Mouse (Mus musculus): ENCODE data around the gene Retn. TPM values are rescaled to one million over a fixed set of nuclear protein-coding genes. Genes with fewer than 3 reads are reported as not detected.

The Retn gene
- polyA plus RNA-seq, 1 experiment from 2014 or later, result not detected

DNA sequence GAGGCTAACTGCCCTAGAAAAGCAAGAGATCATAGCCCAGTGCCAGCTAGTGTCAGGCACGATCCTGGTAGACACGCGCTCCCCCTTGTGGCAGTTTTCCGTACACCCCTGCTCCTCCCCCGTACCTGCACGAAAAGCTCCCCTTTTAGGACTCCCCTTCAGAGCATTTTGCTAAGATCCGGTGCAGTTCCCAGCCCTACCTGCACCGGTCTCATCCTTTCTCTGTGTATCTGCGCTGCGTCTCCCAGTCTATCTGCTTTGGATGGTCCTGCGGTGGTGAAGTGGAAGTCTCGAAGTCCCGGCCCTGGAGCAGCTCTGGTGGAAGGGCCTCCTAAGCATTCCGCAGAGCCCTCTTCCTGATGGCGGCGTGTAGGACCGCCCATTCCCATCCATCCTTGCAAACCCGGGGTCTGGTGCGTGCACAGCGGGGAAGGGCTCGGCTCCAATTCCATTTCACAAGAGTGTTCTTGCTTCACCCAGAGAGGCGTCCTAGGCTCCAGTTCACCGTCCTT, 16.5 kb downstream of the Retn start, which contains the start of gene Fcor:
Gene Fcor, minus strand, starts transcription at position 383 of the 512 bp plus-strand sequence.
- no peaks in the 10 kb centered on the region for H3K36me3 ChIP-seq (ENCODE audit: control insufficient read depth, insufficient read depth, low read length)
- no peaks in the 10 kb centered on the region for H3K9me3 ChIP-seq (ENCODE audit: control insufficient read depth, low read depth, low read length)
- peak; percentile 76 for ATAC-seq (ENCODE audit: insufficient number of reproducible peaks, insufficient read depth, low FRiP score, low read depth)
- H3K4me2 ChIP-seq (replicated peaks; ENCODE audit: low read depth, low read length), result peak within 1 kb of the TSS; percentile 71
- no peaks in the 10 kb centered on the region for H3K27me3 ChIP-seq (ENCODE audit: control insufficient read depth, insufficient read depth, low read length)
- peak within 1 kb of the TSS; percentile 64; the same call in 1 of the 2 replicates for H3K27ac ChIP-seq (ENCODE audit: low read length)
- peak within 1 kb of the TSS; percentile 45 for H3K4me3 ChIP-seq (ENCODE audit: low read depth, low read length)
- WGBS, result under 1% methylated on average over 23 of the region's 23 CpGs
- no peaks in the 10 kb centered on the region for H3K4me1 ChIP-seq (ENCODE audit: control insufficient read depth, insufficient read depth, low read length)
- H3K9ac ChIP-seq (replicated peaks; ENCODE audit: low read depth, low read length), result peak within 1 kb of the TSS; percentile 36; the same call in 1 of the 2 replicates

DNA sequence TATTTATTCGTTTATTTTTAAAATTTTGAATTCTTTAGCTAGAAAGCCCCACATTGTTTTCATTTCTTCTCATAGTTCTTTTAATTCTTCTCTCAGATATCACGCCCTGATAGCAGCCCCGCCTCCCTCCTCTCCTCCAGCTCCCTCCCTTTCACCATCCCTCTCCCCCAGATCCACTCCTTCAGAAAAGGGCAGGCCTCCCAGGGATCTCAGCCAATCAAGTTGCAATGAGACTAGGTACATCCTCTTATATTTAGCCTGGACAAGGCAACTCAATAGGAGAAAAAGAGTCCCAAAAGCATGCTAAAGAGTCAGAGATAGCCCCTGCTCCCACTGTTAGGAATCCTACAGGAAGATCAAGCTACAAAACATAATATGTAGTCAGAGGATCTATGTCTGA, 19.1 kb downstream of the Retn start:
- H3K36me3 ChIP-seq (ENCODE audit: control insufficient read depth, insufficient read depth, low read length), result peaks cover 10% of the 10 kb centered on the region
- no peaks in the 10 kb centered on the region for H3K9me3 ChIP-seq (ENCODE audit: control insufficient read depth, low read depth, low read length)
- no peak overlapping the region for H3K4me2 ChIP-seq (replicated peaks; ENCODE audit: low read depth, low read length)
- 41% methylated on average over 3 of the region's 3 CpGs for WGBS
- H3K9ac ChIP-seq (replicated peaks; ENCODE audit: low read depth, low read length), result no peak overlapping the region
- H3K27ac ChIP-seq (ENCODE audit: low read length), result no peak overlapping the region
- H3K4me3 ChIP-seq (ENCODE audit: low read depth, low read length), result no peak overlapping the region
- H3K27me3 ChIP-seq (ENCODE audit: control insufficient read depth, insufficient read depth, low read length), result no peaks in the 10 kb centered on the region
- H3K4me1 ChIP-seq (ENCODE audit: control insufficient read depth, insufficient read depth, low read length), result peaks cover 3% of the 10 kb centered on the region; the same call in 1 of the 2 replicates
- ATAC-seq (ENCODE audit: insufficient number of reproducible peaks, insufficient read depth, low FRiP score, low read depth), result no peak

DNA sequence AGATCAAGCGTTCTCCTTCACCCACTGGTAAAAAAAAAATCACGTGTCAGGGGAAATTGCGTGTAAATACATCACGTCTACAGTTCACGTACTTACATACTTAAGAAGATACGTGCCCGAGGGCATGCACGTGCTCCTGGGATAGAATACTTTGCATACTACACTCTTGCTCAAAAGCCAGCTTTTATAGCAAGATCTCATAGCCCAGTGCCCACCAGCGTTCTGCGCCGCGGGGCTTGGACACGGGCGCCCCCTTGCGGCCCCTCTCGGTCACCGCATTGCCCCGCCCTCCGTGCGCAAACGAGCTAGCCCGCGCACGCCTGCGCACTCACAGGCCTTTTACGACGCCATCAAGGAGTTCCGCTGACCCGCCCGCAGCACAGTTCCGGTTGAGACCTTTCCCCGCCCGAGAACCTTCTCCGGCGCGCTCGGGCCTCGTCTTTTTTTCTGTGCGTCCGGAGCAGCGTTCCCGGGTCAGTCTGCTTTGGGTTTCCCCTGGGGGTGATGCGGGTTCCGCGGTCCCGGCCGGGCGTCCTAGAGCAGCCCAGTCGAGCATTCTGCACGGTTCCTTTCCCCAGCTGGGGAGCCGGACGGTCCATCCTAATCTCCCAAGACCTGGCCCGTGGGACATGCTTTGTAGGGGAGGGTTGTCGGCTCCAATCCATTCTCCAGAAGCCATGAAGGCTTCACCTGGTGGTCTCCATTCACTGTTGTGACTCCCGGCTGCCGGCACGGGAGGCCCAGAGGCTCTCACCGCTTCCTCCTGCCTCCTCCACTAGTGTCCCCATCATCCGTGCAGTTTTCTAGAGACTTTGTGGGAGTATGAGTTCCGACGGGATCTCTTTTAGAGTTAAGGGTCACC, 20.8 kb downstream of the Retn start, which contains the start of gene Trappc5:
Gene Trappc5, plus strand, starts transcription at position 169 of the 862 bp plus-strand sequence.
- Histone ChIP-seq H3K4me1 (ENCODE audit: control insufficient read depth, insufficient read depth, low read length) (peaks cover 3% of the 10 kb centered on the region; the same call in 1 of the 2 replicates), H3K9ac (replicated peaks; ENCODE audit: low read depth, low read length) (peak within 1 kb of the TSS; percentile 81), H3K9me3 (ENCODE audit: control insufficient read depth, low read depth, low read length) (no peaks in the 10 kb centered on the region), H3K4me2 (replicated peaks; ENCODE audit: low read depth, low read length) (peak within 1 kb of the TSS; percentile 85), H3K27me3 (ENCODE audit: control insufficient read depth, insufficient read depth, low read length) (no peaks in the 10 kb centered on the region), H3K27ac (ENCODE audit: low read length) (peak within 1 kb of the TSS; percentile 92), H3K4me3 (ENCODE audit: low read depth, low read length) (peak within 1 kb of the TSS; percentile 91), H3K36me3 (ENCODE audit: control insufficient read depth, insufficient read depth, low read length) (peaks cover 19% of the 10 kb centered on the region)
- peak; percentile 89 for ATAC-seq (ENCODE audit: insufficient number of reproducible peaks, insufficient read depth, low FRiP score, low read depth)
- WGBS, result 2% methylated on average over 61 of the region's 61 CpGs

DNA sequence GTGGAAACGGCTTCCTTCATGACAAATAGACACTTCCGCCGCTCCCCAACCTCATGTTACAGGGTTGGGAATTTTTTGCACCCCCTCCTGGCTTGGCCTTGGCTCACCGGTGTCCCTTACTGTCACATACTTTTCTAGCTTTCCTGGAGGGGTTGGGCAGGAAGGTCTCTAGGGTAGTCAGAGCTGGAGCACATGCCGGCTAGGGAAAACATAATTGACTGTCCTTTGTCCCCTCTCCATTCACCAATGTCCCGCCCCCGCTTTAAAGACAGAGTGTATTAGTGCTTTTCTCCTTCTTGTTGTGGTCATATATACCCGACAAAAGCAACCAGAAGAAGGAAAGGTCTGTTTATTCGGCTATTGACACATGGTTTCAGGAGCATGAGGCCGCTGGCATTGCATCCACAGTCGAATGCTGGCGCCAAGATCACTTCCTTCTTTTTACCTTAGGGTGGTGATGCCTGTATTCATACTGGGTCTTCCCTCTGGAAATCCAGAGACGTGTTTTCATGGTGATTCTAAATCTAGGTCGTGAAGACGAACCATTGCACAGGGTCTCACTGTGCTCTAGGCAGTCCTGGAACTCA, 21.5 kb downstream of the Retn start:
- Histone ChIP-seq H3K9ac (replicated peaks; ENCODE audit: low read depth, low read length) (peak overlapping the region; percentile 81), H3K4me3 (ENCODE audit: low read depth, low read length) (peak overlapping the region; percentile 91), H3K4me1 (ENCODE audit: control insufficient read depth, insufficient read depth, low read length) (peaks cover 3% of the 10 kb centered on the region; the same call in 1 of the 2 replicates), H3K36me3 (ENCODE audit: control insufficient read depth, insufficient read depth, low read length) (peaks cover 19% of the 10 kb centered on the region), H3K9me3 (ENCODE audit: control insufficient read depth, low read depth, low read length) (no peaks in the 10 kb centered on the region), H3K4me2 (replicated peaks; ENCODE audit: low read depth, low read length) (peak overlapping the region; percentile 85), H3K27me3 (ENCODE audit: control insufficient read depth, insufficient read depth, low read length) (no peaks in the 10 kb centered on the region), H3K27ac (ENCODE audit: low read length) (peak overlapping the region; percentile 92; the same call in 1 of the 2 replicates)
- no peak for ATAC-seq (ENCODE audit: insufficient number of reproducible peaks, insufficient read depth, low FRiP score, low read depth)
- WGBS, result 3% methylated on average over 15 of the region's 15 CpGs

DNA sequence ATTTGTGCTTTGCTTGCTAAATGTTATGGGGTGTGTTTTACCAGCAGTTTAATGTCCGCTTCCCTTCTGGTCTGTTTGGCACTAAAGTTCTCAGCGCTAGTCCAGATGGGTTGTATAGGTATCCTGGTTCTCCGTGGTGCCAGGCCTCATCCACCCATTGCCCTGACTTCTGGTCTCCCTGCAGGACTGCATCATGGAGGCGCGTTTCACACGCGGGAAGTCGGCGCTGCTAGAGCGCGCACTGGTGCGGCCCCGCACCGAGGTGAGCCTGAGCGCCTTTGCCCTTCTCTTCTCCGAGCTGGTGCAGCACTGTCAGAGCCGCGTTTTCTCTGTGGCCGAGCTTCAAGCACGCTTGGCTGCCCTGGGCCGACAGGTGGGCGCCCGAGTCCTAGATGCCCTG, 23.3 kb downstream of the Retn start:
- no peak for ATAC-seq (ENCODE audit: insufficient number of reproducible peaks, insufficient read depth, low FRiP score, low read depth)
- no peaks in the 10 kb centered on the region for H3K27me3 ChIP-seq (ENCODE audit: control insufficient read depth, insufficient read depth, low read length)
- 96% methylated on average over 23 of the region's 23 CpGs for WGBS
- H3K4me2 ChIP-seq (replicated peaks; ENCODE audit: low read depth, low read length), result no peak overlapping the region
- H3K27ac ChIP-seq (ENCODE audit: low read length), result no peak overlapping the region
- H3K36me3 ChIP-seq (ENCODE audit: control insufficient read depth, insufficient read depth, low read length), result peaks cover 19% of the 10 kb centered on the region
- H3K4me3 ChIP-seq (ENCODE audit: low read depth, low read length), result no peak overlapping the region
- no peak overlapping the region for H3K9ac ChIP-seq (replicated peaks; ENCODE audit: low read depth, low read length)
- H3K4me1 ChIP-seq (ENCODE audit: control insufficient read depth, insufficient read depth, low read length), result peaks cover 3% of the 10 kb centered on the region; the same call in 1 of the 2 replicates
- no peaks in the 10 kb centered on the region for H3K9me3 ChIP-seq (ENCODE audit: control insufficient read depth, low read depth, low read length)

DNA sequence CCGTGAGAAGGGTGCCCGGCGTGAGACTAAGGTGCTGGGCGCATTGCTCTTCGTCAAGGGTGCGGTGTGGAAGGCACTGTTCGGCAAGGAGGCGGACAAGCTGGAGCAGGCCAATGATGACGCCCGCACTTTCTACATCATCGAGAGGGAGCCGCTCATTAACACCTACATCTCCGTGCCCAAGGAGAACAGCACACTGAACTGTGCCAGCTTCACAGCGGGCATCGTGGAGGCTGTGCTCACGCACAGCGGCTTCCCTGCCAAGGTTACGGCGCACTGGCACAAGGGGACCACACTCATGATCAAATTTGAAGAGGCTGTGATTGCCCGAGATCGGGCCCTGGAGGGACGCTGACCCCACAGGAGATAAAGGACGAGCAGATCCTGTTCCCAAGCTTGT, 23.7 kb downstream of the Retn start:
- Histone ChIP-seq H3K9me3 (ENCODE audit: control insufficient read depth, low read depth, low read length) (no peaks in the 10 kb centered on the region), H3K27me3 (ENCODE audit: control insufficient read depth, insufficient read depth, low read length) (no peaks in the 10 kb centered on the region), H3K36me3 (ENCODE audit: control insufficient read depth, insufficient read depth, low read length) (peaks cover 19% of the 10 kb centered on the region), H3K4me2 (replicated peaks; ENCODE audit: low read depth, low read length) (no peak overlapping the region), H3K4me1 (ENCODE audit: control insufficient read depth, insufficient read depth, low read length) (peaks cover 3% of the 10 kb centered on the region; the same call in 1 of the 2 replicates), H3K9ac (replicated peaks; ENCODE audit: low read depth, low read length) (no peak overlapping the region), H3K27ac (ENCODE audit: low read length) (no peak overlapping the region), H3K4me3 (ENCODE audit: low read depth, low read length) (no peak overlapping the region)
- WGBS, result 95% methylated on average over 23 of the region's 23 CpGs
- ATAC-seq (ENCODE audit: insufficient number of reproducible peaks, insufficient read depth, low FRiP score, low read depth), result no peak

DNA sequence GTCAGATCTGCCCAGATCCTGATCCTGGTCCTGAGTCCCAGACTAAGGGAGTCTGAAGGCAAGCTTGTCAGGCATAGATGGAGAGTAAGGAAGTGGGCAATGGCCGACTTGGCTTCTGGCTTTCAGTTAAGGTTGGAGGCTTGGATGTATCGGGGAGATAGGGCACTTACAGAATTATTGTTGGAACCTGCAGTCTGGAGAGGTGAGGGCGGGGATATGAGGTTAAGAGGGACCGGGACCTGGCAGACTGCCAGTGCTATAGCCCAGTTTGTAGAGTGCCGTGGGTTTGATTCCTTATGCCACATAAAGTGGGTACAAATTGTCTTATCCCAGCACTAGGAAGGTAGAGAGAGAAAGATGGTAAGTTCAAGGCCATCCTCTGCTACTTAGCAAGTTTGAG, 24.1 kb downstream of the Retn start:
- Histone ChIP-seq H3K4me2 (replicated peaks; ENCODE audit: low read depth, low read length) (no peak overlapping the region), H3K4me1 (ENCODE audit: control insufficient read depth, insufficient read depth, low read length) (peaks cover 3% of the 10 kb centered on the region; the same call in 1 of the 2 replicates), H3K36me3 (ENCODE audit: control insufficient read depth, insufficient read depth, low read length) (peaks cover 19% of the 10 kb centered on the region), H3K4me3 (ENCODE audit: low read depth, low read length) (no peak overlapping the region), H3K27ac (ENCODE audit: low read length) (no peak overlapping the region), H3K9me3 (ENCODE audit: control insufficient read depth, low read depth, low read length) (no peaks in the 10 kb centered on the region), H3K9ac (replicated peaks; ENCODE audit: low read depth, low read length) (no peak overlapping the region), H3K27me3 (ENCODE audit: control insufficient read depth, insufficient read depth, low read length) (no peaks in the 10 kb centered on the region)
- no peak for ATAC-seq (ENCODE audit: insufficient number of reproducible peaks, insufficient read depth, low FRiP score, low read depth)
- 86% methylated on average over 5 of the region's 5 CpGs for WGBS

DNA sequence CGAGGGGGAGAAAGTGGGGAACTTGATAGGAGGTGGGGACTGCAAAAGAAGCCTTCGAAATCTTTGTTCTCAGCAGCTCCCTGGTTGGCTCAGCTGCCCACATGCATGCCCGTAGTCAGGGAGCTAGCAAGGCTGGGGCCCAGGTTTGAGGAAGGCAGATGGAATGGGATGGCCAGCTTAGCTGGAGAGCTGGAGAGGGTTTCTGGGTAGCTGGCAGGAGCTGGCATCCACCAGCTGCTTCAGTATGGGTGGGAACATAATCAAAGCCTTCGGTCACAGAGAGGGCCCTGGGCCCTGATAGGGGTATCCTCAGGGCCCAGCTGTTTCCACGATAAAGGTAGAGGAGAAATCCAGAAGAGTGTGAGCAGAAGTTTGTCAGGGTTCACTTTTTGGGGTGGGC, 26.9 kb downstream of the Retn start:
- no peaks in the 10 kb centered on the region for H3K9me3 ChIP-seq (ENCODE audit: control insufficient read depth, low read depth, low read length)
- no peak overlapping the region for H3K9ac ChIP-seq (replicated peaks; ENCODE audit: low read depth, low read length)
- H3K27me3 ChIP-seq (ENCODE audit: control insufficient read depth, insufficient read depth, low read length), result no peaks in the 10 kb centered on the region
- H3K4me3 ChIP-seq (ENCODE audit: low read depth, low read length), result no peak overlapping the region
- H3K4me2 ChIP-seq (replicated peaks; ENCODE audit: low read depth, low read length), result no peak overlapping the region
- ATAC-seq (ENCODE audit: insufficient number of reproducible peaks, insufficient read depth, low FRiP score, low read depth), result no peak
- H3K27ac ChIP-seq (ENCODE audit: low read length), result no peak overlapping the region
- H3K36me3 ChIP-seq (ENCODE audit: control insufficient read depth, insufficient read depth, low read length), result peaks cover 19% of the 10 kb centered on the region
- WGBS, result 88% methylated on average over 5 of the region's 5 CpGs
- H3K4me1 ChIP-seq (ENCODE audit: control insufficient read depth, insufficient read depth, low read length), result peaks cover 2% of the 10 kb centered on the region; the same call in 1 of the 2 replicates

All from stomach, embryonic 14.5 days (tissue).